Mouse (Mus musculus) layer of hippocampus, adult 11-12 months (tissue): ENCODE data around the gene Cd300ld5.
"Not testable (repeated sequence)": the region's sequence is repeated elsewhere in the genome, so short reads cannot be mapped to it uniquely, and the experiment has no call there.

Experiments used
- DNase-seq: peaks from one replicate; pipeline ENCODE4 v3.0.0; 2022; ENCODE audit warnings: low spot score

The Cd300ld5 gene

DNA sequence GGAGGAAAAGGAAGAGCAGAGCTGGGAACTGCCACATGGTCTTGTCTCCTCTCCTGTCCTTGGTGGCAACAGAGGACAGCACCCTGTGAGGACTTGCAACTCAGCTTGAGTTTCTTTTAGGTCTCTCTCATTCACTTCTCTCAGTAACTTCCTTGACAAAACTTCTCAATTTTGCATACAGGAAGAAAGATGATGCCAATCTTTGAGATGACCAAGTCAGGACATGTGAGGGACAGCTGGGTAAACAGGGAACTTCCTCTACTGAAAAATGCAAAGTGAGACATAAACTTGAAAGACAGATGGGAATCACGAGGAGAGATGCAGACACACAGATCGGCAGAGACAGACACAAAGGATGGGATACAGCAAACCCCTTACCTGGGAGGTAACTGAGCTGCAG lies 10.7 kb upstream of the Cd300ld5 start, which contains the start of gene Cd300ld3:
Cd300ld3 (minus strand) TSS at position 151 of the 400 bp plus-strand sequence.
- no peak for DNase-seq

GRCm38 (mm10) chr11:115026912-115027311 lies 10.7 kb downstream of the Cd300ld5 start, which contains the start of gene Cd300ld4:
Cd300ld4 (minus strand) TSS chr11:115027012.
- DNase-seq = not testable (repeated sequence)

DNA sequence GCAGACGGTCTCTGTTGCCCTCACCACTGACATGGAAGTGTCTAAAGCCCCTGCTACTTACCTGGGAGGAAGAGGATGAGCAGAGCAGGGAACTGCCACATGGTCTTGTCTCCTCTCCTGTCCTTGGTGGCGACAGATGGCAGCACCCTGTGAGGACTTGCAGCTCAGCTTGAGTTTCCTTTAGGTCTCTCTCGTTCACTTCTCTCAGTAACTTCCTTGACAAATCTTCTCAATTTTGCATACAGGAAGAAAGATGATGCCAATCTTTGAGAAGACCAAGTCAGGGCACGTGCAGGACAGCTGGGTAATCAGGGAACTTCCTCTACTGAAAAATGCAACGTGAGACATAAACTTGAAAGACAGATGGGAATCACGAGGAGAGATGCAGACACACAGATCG lies 21.5 kb downstream of the Cd300ld5 start, which contains the start of gene Cd300ld2:
Cd300ld2 (minus strand) TSS at position 101 of the 400 bp plus-strand sequence.
- DNase-seq = not testable (repeated sequence)

DNA sequence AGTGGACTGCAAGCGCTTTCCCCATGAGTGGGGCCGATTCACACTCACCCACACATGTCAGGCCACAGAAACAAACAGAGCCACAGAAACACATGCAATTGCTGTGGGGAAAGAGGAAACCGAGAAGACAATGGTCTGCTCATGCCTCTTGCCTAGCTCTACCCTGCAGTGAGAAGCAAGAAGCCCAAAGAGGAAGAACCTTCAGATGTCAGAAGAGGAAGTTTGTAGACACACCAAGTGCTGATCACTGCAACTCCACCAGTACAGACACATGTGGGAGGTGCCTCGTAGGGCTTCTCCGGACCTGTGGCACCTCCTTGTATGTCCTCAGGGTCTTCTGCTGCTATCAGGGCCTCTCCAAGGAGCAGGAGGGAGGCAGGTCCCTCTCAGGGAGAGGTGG lies 33.5 kb downstream of the Cd300ld5 start:
- DNase-seq = no peak

DNA sequence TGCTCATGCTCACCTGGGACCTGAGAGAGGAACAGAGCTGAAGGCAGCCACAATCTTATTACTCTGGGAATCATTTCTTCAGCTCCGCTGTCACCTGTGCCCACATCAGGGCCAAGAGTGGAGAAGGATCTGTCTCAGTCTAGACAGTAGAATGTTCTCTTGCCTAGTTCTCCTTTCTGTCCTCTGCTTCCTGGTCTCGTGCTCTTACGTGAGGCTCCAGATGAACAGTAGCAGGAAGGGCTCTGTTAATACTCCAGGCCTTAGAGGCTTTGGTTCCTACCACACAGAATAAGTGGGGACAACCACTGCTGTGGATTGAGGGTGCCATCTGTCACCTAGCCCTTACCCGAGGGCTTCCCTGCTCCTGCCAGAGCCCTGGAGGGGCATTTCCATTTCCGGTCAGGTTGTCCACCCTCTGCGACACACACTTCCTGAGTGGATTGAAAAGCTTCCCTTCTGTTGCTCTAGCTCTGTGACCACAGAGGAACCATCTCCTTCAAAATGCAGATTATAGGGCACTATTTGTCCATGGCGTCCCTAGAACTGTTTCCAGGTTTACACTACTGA lies 36.0 kb downstream of the Cd300ld5 start, which contains the start of gene Cd300c2:
Cd300c2 (minus strand) TSS at position 407 of the 567 bp plus-strand sequence.
- DNase-seq = no peak

DNA sequence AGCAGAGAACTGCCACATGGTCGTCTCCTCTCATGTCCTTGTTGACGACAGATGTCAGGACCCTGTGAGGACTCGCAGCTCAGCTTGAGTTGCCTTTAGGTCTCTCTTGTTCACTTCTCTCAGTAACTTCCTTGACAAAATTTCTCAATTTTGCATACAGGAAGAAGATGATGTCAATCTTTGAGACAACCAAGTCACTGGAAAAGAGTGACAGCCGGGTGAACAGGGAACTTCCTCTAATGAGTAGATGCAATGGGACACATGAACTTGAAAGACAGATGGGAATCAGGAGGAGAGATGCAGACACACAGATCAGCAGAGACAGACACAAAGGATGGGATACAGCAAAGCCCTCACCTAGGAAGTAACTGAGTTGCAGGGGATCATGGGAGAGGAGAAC lies 47.8 kb downstream of the Cd300ld5 start, which contains the start of gene Cd300ld:
Cd300ld (minus strand) TSS at position 130 of the 400 bp plus-strand sequence.
- no peak for DNase-seq

- DNase-seq = no peak
Measured at GRCm38 (mm10) chr11:114981866-114982265, 55.7 kb downstream of the Cd300ld5 start.
